Mouse (Mus musculus) kidney, embryonic 15.5 days (tissue): ENCODE measurements at regions not wholly inside any gene's neighbourhood (a gene's known extent, or its start where the extent isn't known, plus 50 kb on each side); places are given as distances from the start of the nearest gene placed in this dataset.

ENCODE experiments used
- ATAC-seq: fragments of 200-750 bp; cut with Nextera tagmentation; replicated peaks from 2 replicates; pipeline ENCODE4 v1.8.0; 2017; ENCODE audit warnings: moderate TSS enrichment; ENCODE audit not compliant: low FRiP score
- H3K27ac ChIP-seq: fragments of 300-500 bp; sonication (generic); 2 replicates; pipeline ENCODE4 v1.5.1; 2015; ENCODE audit warnings: mild to moderate bottlenecking, inconsistent platforms
- H3K27me3 ChIP-seq: fragments of 300-500 bp; sonication (generic); 2 replicates; pipeline ENCODE4 v1.6.1; 2015; ENCODE audit warnings: inconsistent platforms
- H3K36me3 ChIP-seq: fragments of 300-500 bp; sonication (generic); 2 replicates; pipeline ENCODE4 v1.6.1; 2015; ENCODE audit warnings: inconsistent platforms
- H3K4me1 ChIP-seq: fragments of 300-500 bp; sonication (generic); 2 replicates; pipeline ENCODE4 v1.6.1; 2015; ENCODE audit warnings: inconsistent platforms
- H3K4me2 ChIP-seq: fragments of 300-500 bp; sonication (generic); 2 replicates; pipeline ENCODE4 v1.6.1; 2015; ENCODE audit warnings: moderate library complexity, mild to moderate bottlenecking, inconsistent platforms
- H3K4me3 ChIP-seq: fragments of 300-500 bp; sonication (generic); replicated peaks from 2 replicates; pipeline ENCODE4 v1.5.1; 2015; ENCODE audit warnings: mild to moderate bottlenecking, inconsistent platforms
- H3K9ac ChIP-seq: fragments of 300-500 bp; sonication (generic); 2 replicates; pipeline ENCODE4 v1.6.1; 2015; ENCODE audit warnings: mild to moderate bottlenecking, inconsistent platforms
- H3K9me3 ChIP-seq: fragments of 300-500 bp; sonication (generic); replicated peaks from 2 replicates; pipeline ENCODE4 v1.6.1; 2016; ENCODE audit warnings: inconsistent platforms
- WGBS: fragments of 180-500 bp; shearing (Covaris S2); methylation state at CpG from one replicate; pipeline ENCODE4 v1.1.7; 2015; ENCODE audit warnings: mixed read lengths; 5-methylcytosine and 5-hydroxymethylcytosine counted together

DNA sequence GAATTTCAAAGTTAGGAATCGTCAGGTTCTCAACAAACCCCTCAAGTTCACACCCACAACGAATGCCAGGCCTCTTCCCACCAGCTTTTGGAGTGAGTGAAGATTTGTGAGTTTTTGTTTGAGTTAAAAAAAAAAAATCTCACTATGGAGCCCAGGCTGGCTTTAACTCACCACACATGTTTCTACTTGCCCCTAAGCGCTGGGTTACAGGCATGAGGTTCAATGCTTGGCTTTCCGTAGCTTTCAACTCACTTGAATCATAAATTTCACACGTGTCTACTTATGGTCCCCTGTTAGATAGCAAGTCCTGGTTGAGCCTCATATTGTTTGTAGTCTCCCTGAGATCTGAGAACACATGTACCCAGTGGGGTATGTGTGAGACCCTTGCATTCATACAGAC, 122.8 kb upstream of the Efna5 start:
- Histone ChIP-seq H3K4me3 (no peak overlapping the region), H3K9ac (no peak overlapping the region), H3K27ac (no peak overlapping the region), H3K4me2 (no peak overlapping the region), H3K27me3 (no peaks in the 10 kb centered on the region), H3K36me3 (no peaks in the 10 kb centered on the region), H3K9me3 (no peaks in the 10 kb centered on the region), H3K4me1 (peaks cover 11% of the 10 kb centered on the region)
- 79% methylated on average over 5 of the region's 5 CpGs for WGBS
- no peak for ATAC-seq

DNA sequence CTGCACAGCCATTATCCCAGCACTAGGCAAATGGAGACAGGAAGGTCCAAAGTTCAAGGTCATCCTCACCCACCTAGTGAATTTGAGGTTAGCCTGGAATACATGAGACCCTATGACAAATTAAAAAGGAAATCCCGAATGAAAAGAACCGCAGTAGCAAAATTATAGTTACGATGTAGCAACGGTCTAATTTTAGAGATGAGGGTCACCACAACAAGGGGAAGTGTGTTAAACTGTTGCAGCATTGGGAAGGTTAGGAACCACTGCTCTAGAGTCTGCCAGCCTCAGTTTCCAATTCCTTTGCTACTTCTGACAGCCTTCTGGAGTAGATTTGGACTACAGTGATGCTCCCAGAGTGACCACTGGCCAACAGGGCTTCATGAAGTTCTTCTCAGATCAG, 121.6 kb upstream of the Efna5 start:
- Histone ChIP-seq H3K9ac (no peak overlapping the region), H3K36me3 (no peaks in the 10 kb centered on the region), H3K4me2 (no peak overlapping the region), H3K4me1 (peaks cover 4% of the 10 kb centered on the region; the same call in 1 of the 2 replicates), H3K27me3 (no peaks in the 10 kb centered on the region), H3K9me3 (no peaks in the 10 kb centered on the region), H3K4me3 (no peak overlapping the region), H3K27ac (no peak overlapping the region)
- 94% methylated on average over 4 of the region's 4 CpGs for WGBS
- no peak for ATAC-seq

DNA sequence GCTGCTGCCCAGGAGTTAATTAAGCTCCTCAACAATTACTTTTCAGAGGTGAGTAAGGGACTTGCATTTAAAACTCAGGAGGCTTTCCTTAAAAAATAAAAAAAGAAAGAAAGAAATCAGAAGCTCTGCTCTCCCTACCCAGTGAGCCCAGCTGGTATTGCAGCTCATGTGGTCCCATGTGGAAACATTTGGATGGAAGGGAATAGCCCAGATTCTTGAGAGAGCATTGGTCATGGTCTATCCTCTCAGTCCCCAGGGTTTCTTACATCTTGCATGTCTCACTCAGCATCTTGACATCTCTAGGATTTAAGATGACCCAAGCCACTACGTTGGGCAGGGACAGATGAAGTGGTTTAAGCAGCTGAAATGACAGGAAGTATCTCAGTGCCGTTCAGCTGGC, 120.8 kb upstream of the Efna5 start:
- 38% methylated on average over 2 of the region's 2 CpGs for WGBS
- Histone ChIP-seq H3K9ac (no peak overlapping the region), H3K4me3 (no peak overlapping the region), H3K27ac (no peak overlapping the region), H3K4me1 (peaks cover 3% of the 10 kb centered on the region; the same call in 1 of the 2 replicates), H3K9me3 (no peaks in the 10 kb centered on the region), H3K4me2 (no peak overlapping the region), H3K36me3 (no peaks in the 10 kb centered on the region), H3K27me3 (no peaks in the 10 kb centered on the region)
- ATAC-seq: no peak

GRCm38 (mm10) chr17:62997691-62998090, 116.6 kb upstream of the Efna5 start:
- Histone ChIP-seq H3K4me1 (no peaks in the 10 kb centered on the region), H3K4me3 (no peak overlapping the region), H3K27me3 (no peaks in the 10 kb centered on the region), H3K36me3 (no peaks in the 10 kb centered on the region), H3K27ac (no peak overlapping the region), H3K9ac (no peak overlapping the region), H3K9me3 (no peaks in the 10 kb centered on the region), H3K4me2 (no peak overlapping the region)
- ATAC-seq: peak; percentile 49; the same call in 1 of the 2 replicates
- 52% methylated on average over 5 of the region's 5 CpGs for whole genome bisulfite sequencing

DNA sequence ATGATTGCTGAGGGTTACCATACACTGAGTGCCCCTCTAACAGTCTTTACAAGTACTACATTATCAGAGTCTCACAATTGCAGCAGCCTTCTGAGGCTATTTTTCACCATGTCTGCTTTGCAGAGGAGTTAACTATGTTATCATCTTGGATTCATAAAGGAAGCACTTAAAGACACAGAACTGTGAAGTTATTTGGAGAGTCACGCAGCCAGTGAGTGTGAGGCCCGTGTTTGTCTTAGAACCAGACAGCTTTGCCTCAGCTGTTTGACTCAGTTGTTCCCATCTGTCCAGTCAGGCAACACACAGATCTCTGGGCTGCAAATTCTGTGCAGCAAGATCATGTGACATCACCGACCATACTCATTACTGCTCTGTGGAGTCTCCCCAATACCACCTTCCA, 114.2 kb upstream of the Efna5 start:
- Histone ChIP-seq H3K27ac (no peak overlapping the region), H3K36me3 (no peaks in the 10 kb centered on the region)
- 73% methylated on average over 3 of the region's 3 CpGs for WGBS

GRCm38 (mm10) chr17:62992977-62993376, 111.9 kb upstream of the Efna5 start:
- H3K27me3 ChIP-seq: no peaks in the 10 kb centered on the region
- no peaks in the 10 kb centered on the region for H3K9me3 ChIP-seq
- no peak overlapping the region for H3K27ac ChIP-seq
- ATAC-seq: no peak
- H3K4me1 ChIP-seq: no peaks in the 10 kb centered on the region
- H3K36me3 ChIP-seq: no peaks in the 10 kb centered on the region
- H3K9ac ChIP-seq: no peak overlapping the region
- H3K4me3 ChIP-seq: no peak overlapping the region
- H3K4me2 ChIP-seq: no peak overlapping the region
- WGBS: 92% methylated on average over 2 of the region's 2 CpGs

More for the DNA sequence above, 114.2 kb upstream of the Efna5 start:
- Histone ChIP-seq H3K27me3 (no peaks in the 10 kb centered on the region), H3K4me3 (no peak overlapping the region), H3K4me1 (no peaks in the 10 kb centered on the region), H3K9me3 (no peaks in the 10 kb centered on the region), H3K4me2 (no peak overlapping the region), H3K9ac (no peak overlapping the region)
- no peak for ATAC-seq

DNA sequence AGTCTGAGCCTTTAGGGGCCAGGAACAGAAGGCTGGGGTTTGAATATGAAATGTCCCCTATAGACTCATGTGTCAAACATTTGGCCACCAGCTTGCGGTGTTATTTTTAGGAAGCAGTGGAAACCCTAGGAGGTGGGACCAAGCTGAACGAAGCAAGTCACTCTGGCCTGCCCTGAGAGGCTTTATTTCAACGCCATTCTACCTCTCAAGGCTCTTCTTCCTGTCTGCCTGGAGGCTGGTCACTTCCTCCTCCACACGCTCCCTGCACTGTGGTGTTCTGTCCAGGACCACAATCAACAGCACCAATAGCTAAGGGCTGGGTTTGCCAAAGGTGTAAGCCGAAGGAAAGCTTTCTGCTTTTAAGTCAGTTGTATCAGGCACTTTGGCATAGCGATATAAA, 105.2 kb upstream of the Efna5 start:
- Histone ChIP-seq H3K4me1 (no peaks in the 10 kb centered on the region), H3K27me3 (no peaks in the 10 kb centered on the region), H3K36me3 (no peaks in the 10 kb centered on the region), H3K4me3 (no peak overlapping the region), H3K27ac (no peak overlapping the region), H3K4me2 (no peak overlapping the region), H3K9ac (no peak overlapping the region), H3K9me3 (no peaks in the 10 kb centered on the region)
- WGBS: 56% methylated on average over 6 of the region's 6 CpGs
- ATAC-seq: no peak

GRCm38 (mm10) chr17:62980337-62980736, 99.2 kb upstream of the Efna5 start:
- Histone ChIP-seq H3K4me2 (no peak overlapping the region), H3K4me3 (no peak overlapping the region), H3K27ac (0 out of 2 replicates have a peak overlapping the region, but pooled peaks have one; percentile 13), H3K9me3 (no peaks in the 10 kb centered on the region), H3K27me3 (no peaks in the 10 kb centered on the region), H3K4me1 (peaks cover 13% of the 10 kb centered on the region), H3K9ac (no peak overlapping the region), H3K36me3 (no peaks in the 10 kb centered on the region)
- WGBS: 20% methylated on average over 3 of the region's 3 CpGs
- peak; percentile 49; the same call in 1 of the 2 replicates for ATAC-seq

DNA sequence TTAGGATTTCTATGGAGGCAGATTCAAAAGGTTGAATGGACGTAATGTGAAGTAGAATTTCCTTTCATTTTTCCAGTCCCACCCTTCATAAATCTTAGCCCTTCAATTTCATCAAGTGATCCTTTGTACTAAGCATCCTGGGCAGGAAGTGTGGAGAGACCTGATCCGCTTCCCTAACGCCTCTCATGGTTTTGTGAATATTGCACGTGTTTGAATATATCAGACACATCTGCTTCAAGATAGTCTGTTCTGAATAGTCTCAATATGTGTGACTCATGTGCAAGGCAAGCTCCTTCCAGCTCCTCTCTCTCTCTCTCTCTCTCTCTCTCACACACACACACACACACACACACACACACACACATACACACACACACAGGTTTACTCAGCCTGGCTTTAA, 96.4 kb upstream of the Efna5 start:
- WGBS: 58% methylated on average over 4 of the region's 4 CpGs
- Histone ChIP-seq H3K36me3 (no peaks in the 10 kb centered on the region), H3K27me3 (no peaks in the 10 kb centered on the region), H3K27ac (no peak overlapping the region), H3K4me2 (no peak overlapping the region), H3K4me1 (peaks cover 13% of the 10 kb centered on the region), H3K4me3 (no peak overlapping the region), H3K9ac (no peak overlapping the region), H3K9me3 (no peaks in the 10 kb centered on the region)
- ATAC-seq: no peak

DNA sequence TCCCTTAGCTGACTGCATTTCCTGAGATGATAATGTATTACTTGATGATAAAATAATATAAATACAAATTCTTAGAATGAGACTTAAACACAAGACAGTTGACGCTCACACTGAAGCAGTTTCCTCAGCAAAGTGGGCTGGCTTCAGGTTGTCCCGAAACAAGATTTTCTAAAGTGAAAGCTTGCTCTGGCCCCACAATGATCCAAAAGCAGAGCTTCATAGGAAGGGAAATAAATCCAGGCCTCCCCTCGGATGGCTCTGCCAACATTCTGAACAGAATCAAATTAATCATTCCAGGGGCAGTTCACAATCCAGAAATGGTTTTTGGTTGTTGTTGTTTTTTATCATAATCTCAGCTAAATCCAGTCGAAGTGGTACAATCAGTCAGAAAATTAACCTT, 96.0 kb upstream of the Efna5 start:
- H3K36me3 ChIP-seq: no peaks in the 10 kb centered on the region
- 0 out of 2 replicates have a peak overlapping the region, but pooled peaks have one; percentile 22 for H3K27ac ChIP-seq
- peaks cover 13% of the 10 kb centered on the region for H3K4me1 ChIP-seq
- no peaks in the 10 kb centered on the region for H3K27me3 ChIP-seq
- 55% methylated on average over 4 of the region's 4 CpGs for WGBS
- no peak overlapping the region for H3K4me2 ChIP-seq
- no peak for ATAC-seq
- H3K9ac ChIP-seq: no peak overlapping the region
- no peak overlapping the region for H3K4me3 ChIP-seq
- 0 out of 2 replicates have a peak, but pooled peaks cover 1% of the 10 kb centered on the region for H3K9me3 ChIP-seq

- Histone ChIP-seq H3K4me3 (no peak overlapping the region), H3K9ac (no peak overlapping the region), H3K27me3 (no peaks in the 10 kb centered on the region), H3K4me2 (no peak overlapping the region), H3K27ac (no peak overlapping the region), H3K4me1 (0 out of 2 replicates have a peak, but pooled peaks cover 2% of the 10 kb centered on the region), H3K9me3 (0 out of 2 replicates have a peak, but pooled peaks cover 4% of the 10 kb centered on the region), H3K36me3 (no peaks in the 10 kb centered on the region)
- no peak for ATAC-seq
- WGBS: 80% methylated on average over 8 of the region's 8 CpGs
These were observed 93.6 kb upstream of the Efna5 start for GRCm38 (mm10) chr17:62974627-62975279.

- 0 out of 2 replicates have a peak, but pooled peaks cover 4% of the 10 kb centered on the region for H3K4me1 ChIP-seq
- H3K9me3 ChIP-seq: 0 out of 2 replicates have a peak, but pooled peaks cover 4% of the 10 kb centered on the region
- H3K27ac ChIP-seq: no peak overlapping the region
- no peak overlapping the region for H3K9ac ChIP-seq
- WGBS: 54% methylated on average over 6 of the region's 6 CpGs
- no peak for ATAC-seq
- H3K27me3 ChIP-seq: no peaks in the 10 kb centered on the region
- H3K4me2 ChIP-seq: no peak overlapping the region
- H3K4me3 ChIP-seq: no peak overlapping the region
- no peaks in the 10 kb centered on the region for H3K36me3 ChIP-seq
These were observed 87.9 kb upstream of the Efna5 start for GRCm38 (mm10) chr17:62969025-62969424.

DNA sequence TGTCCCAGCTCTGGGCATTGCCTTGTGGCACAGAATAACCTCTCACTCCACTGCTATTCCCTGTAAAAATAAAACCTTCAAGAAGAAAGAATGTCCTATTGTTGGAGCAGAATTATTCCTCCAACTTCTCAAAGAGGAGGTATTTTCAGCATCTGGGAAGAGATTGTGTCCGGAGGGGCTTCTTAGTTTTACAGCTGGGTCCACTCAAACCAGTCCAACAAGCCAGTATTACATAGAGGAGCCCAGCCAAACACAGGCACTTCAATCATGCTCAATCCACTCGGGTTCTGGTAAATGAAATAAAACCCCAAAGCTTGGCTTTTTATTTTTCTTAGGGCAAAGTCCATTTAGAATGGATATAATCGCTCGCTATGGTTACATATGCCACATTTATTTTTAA, 82.7 kb upstream of the Efna5 start:
- H3K27ac ChIP-seq: no peak overlapping the region
- no peaks in the 10 kb centered on the region for H3K36me3 ChIP-seq
- peaks cover 8% of the 10 kb centered on the region for H3K4me1 ChIP-seq
- H3K4me2 ChIP-seq: no peak overlapping the region
- no peak for ATAC-seq
- no peak overlapping the region for H3K4me3 ChIP-seq
- H3K9me3 ChIP-seq: no peaks in the 10 kb centered on the region
- no peak overlapping the region for H3K9ac ChIP-seq
- WGBS: 68% methylated on average over 4 of the region's 4 CpGs
- no peaks in the 10 kb centered on the region for H3K27me3 ChIP-seq
